Mouse (Mus musculus): Measurements from ENCODE around the gene Prcc.

Gene Prcc

DNA sequence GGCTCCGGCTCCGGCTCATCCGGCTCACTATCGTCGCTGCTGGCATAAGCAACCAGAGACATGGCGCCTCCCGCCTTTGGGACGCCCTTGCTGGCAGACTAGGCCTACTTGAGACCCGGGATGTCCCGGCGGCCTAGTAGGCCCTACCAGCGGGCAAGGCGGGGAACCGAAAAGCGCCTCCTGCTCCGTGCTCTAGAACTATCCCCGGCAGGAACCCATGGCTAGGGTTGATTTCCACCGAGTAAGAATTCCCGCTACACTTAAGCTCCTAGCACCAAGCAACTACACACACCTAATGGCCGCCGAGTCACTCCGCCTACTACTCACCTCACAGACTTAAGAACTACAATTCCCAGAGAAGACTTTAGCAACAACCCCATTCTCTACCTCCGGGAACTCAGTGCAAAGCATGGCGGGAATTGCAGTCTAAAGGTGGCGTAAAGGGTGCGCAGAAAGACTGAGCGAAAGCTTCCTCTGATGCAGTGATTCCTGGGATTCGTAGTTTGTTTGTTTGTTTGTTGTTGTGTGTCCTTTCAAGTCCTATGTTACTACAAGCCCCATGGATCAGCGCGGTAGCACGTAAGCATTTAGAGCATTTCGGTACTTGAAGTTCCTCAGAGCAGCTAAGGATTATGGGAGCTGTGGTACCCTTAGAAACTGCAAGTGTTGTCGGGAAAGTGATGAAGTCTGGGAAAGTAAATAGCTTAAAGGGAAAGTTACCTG, at the start of gene Prcc:
Gene Prcc (minus strand): TSS at position 328 of the 723 bp plus-strand sequence.
- CTCF ChIA-PET = interaction anchor here (0.6 to 0.8 kb wide), 2 partner anchors 24 to 32 kb away, joined by 4 to 15 read pairs; no protein-coding TSS in a partner anchor

DNA sequence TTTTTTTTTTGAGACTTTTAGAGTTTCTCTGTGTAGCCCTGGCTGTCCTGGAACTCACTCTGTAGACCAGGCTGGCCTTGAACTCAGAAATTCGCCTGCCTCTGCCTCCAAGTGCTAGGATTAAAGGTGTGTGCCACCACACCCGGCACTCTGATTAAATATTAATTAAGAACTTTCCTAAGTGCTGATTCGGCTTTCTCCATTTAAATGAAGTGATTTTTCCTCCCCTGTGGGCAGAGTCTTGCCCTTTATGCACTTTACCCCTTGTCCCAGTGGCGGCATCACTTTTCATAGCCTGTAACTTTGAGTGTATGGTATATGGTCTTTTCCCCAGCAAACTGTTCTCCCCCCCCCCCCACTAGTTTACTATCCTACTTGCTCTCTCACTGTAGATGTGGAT, 49.8 kb upstream of the Prcc start:
- CTCF ChIA-PET = interaction anchor here (0.8 to 1.4 kb wide), 2 partner anchors 26 to 1149 kb away, joined by 3 to 7 read pairs; no protein-coding TSS in a partner anchor

DNA sequence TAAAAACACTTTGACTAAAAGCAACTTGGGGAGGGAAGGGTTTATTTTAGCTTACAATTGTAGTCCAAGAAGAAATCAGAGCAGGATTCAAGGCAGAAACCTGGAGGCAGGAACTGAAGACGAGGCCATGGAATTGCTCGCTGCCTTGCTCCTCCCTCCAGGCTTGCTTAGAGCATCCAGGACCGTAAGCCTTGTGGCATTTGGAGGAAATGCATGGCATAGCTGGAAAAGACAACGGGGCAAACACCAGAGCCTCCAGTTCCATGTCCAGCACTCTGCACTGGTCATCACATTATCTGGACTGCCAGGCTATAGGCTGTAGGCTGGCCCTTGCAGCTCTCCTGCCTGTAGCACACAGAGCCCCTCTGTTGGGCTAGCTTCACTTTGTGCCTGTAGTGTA, 49.1 kb upstream of the Prcc start:
- CTCF ChIA-PET = interaction anchor here (0.8 kb wide), 1 partner anchor 1148 kb away, joined by 3 read pairs; no protein-coding TSS in a partner anchor

DNA sequence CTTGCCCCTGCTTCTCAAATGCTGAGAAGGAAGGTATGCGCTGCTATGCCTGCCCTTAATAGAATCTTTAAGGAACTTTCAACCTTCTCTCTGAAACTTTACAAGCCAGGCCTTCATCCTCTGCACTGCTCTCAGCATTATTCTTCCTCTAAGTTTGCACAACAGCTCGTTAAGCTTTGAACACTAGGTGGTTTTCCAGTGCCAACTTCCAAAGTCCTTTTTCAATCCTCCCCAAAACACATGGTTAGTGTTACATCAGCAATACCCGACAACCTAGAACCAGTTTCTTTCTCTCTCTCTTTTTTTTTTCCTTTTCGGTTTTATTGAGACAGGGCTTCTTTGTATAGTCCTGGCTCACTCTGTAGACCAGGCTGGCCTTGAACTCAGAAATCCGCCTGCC, 48.6 kb upstream of the Prcc start:
- CTCF ChIA-PET = no interaction called here

DNA sequence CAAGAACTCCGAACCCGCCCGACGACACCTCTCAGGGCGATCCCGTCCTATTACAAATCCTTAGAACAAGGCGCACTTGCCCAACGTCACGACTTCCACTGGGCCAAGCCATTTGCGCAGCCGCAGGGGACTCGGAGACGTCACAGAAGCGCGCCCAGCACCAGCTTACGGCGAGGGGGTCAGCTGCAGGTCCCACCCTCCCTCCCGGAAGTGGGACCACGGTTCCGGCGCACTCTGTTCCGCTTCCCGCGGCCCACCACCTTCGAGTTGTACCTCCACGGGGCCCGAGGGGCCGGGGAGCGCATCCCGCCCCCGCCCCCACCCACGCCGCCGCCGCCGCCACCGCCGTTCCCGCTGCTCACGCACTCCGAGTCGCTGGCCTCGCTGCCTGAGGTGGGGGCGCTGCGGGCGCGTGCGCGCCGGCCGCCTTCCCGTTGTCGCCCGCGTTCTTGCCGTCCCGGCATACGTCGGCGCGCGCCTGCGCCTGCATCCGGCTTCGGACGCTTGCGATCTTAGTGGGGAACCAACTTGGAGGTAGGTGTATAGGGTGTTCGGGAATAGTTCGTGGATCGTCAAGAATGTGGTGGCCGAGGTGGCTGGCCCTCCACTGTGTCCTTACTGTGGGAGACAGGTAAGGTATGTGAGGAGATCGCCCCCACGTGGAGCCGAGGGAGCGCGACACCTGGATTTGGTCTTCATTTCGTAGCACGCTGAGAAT, 44.8 kb upstream of the Prcc start, which contains the start of the genes Isg20l2 and Rrnad1:
Gene Isg20l2 (plus strand): TSS at position 237 of the 718 bp plus-strand sequence.
Gene Rrnad1 (minus strand): TSS at position 640 of the 718 bp plus-strand sequence.
- CTCF ChIA-PET = no interaction called here

DNA sequence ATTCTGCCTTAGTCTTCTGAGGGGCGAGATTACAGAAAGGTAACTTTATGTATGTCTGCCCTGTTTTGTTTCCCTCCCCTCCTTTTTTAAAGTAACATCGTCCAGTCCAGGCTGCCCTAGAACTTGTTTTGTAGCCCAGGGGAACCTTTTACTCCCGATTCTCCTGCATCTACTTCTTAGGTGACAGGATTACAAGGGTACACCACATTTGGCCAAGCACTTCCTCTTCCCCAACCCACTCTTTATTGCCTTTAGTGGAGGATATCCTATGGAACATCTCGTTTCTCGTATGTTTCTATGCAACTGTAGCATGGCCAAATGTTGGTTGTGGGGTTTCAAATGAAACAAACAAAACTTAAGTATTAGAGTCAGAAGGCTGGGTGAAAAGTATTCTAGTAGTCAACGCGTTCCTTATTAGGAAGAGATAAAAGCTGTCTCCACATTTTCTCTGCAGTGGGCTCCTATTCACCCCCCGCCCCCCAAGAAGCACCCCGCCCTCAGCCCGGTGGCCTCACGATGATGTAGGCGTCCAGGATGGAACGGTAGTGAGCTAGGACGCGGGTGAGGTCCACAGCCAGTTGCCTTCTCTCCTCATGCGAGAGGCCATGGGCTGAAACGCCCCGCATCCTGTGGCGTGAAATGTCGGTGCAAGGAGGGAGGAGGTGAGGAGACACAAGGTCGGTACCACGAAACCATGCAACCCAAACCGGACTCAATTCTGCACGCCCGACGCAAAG, 44.1 kb upstream of the Prcc start:
- CTCF ChIA-PET = no interaction called here

DNA sequence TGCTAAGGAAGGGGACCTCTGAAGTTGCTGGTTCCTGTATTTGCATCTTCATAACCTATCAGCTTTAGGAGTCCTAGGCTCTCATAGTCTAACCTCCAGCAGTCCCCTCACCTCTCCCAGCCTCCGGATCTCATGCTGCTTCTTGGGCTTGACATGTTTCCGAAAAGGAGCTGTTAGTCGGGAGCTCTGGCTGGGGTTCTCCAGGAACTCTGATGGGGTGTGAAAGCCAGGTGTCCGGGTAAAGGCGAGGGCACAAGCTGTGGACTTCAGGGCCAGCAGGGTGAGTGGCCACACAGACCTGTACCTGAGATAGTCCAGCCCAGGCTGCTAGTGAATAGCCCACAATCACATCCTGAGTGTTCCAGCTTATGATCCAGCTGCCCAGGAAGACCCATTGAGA, 42.0 kb upstream of the Prcc start:
- CTCF ChIA-PET = no interaction called here

DNA sequence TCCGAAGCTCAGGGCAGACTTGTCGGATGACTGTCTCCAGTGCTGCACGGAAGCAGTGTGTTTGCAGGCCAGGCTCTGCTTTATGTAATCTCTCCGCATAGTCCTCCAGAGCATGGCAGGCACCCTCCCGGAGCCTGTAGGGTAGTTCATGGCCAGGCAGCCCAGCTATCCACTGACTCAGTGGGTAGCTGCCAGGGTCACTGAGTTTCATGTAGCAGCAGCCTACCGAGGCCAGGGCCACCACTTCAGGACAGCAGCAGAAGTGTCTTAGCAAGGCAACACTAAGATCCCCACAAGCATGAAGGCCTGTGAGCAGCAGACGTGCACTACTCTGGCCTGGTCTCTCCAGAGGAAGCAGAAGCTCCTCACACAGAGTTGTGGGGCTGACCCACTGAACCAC, 39.6 kb upstream of the Prcc start:
- CTCF ChIA-PET = no interaction called here

DNA sequence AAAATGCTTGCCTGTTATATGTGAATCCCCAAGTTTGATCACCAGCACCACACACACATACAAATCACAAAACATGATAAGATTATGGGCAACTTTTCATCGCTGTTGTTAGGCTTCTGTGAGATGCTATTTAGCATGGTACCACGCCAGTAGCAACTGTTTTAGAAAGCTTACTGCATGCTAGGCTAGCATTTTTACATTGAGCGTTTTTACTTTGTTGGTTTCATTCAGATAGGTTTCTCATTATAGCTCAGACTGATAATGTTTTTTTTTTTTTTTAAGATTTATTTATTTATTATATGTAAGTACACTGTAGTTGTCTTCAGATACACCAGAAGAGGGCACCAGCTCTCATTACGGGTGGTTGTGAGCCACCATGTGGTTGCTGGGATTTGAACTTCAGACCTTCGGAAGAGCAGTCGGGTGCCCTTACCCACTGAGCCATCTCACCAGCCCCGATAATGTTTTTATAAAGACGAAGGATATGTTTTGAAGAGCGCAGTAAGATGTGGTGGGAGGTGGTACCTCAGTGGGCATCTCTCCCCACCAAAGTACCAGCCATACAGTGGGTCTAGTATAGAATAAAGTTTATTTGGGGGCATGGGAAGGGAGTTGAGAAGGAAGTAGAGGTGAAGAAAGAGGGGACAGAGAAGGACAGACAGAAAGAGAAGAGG, 35.0 kb upstream of the Prcc start:
- CTCF ChIA-PET = no interaction called here

DNA sequence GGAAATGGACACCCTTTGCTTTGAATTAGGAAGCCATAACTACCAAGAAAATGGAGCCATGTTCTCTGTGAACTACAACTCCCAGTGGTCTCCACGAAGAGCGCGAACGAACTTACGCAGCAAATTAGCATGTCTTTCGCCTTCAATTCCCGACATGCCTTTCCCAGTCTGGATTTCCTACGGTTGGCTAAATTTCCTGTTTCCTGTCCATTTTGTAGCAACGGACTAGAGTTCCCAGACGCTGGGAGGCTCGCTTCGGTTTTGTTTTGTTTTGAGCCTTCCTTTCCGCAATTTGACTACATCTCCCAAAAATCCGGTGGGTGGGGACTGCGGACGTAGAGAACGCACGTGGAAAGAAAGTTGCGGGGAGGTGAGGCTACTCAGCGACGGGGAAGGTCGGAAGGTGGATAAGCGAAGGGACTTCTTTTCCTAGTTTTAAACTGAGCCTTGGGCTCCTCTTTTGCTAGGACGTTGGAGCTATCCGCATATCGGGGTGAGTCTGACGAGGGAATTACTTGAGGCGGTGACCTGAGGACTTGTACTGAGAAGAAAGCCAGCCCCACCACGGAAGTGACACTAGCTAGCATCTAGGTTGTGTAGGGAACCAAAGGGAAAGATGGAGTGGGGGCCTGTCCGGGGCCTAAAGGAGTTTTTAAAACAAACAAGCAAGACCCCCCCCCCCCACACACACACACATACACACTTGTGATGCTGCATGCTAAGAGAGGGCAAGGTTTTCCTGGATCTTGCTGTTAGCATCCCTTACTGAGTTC, 34.1 kb upstream of the Prcc start, which contains the start of gene Mrpl24:
Gene Mrpl24 (plus strand): TSS at position 171 of the 773 bp plus-strand sequence.
- CTCF ChIA-PET = no interaction called here

DNA sequence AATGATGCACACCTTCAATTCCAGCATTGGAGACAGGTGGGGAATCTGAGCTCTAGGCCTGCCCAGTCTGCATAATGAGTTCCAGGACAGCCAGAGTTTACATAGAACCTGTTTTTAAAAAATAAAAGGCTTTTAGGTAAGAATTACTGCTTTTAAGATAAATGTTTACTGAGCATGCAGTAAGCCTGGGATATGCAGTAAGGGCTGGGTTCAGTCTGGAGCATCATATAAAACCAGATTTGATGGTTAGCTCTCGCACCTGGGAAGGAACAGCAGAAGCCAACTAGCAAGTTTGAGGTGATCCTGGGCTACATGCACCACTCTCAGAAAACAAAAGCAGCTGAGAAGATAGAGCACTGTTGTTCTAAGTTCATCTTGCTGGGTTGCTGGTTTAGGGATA, 33.1 kb upstream of the Prcc start:
- CTCF ChIA-PET = interaction anchor here (0.6 kb wide), 1 partner anchor 126 kb away, joined by 21 read pairs; no protein-coding TSS in a partner anchor

DNA sequence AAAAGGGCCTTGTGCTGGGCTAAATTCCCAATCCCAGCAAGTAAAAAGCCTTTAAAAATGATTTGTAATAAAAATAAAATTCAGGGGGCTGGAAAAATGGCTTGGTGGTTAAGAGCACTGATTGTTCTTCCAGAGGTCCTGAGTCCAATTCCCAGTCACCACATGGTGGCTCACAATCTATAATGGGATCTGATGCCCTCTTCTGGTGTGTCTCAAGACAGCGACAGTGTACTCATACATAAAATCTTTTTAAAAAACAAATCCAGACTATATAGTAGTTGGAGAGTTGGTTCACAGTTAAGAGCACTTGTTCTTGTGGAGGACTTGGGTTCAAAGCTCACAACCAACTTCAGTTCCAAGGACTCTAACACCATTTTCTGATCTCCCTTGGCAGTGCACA, 31.6 kb upstream of the Prcc start:
- CTCF ChIA-PET = interaction anchor here (0.5 kb wide), 1 partner anchor 1404 kb away, joined by 3 read pairs; no protein-coding TSS in a partner anchor

DNA sequence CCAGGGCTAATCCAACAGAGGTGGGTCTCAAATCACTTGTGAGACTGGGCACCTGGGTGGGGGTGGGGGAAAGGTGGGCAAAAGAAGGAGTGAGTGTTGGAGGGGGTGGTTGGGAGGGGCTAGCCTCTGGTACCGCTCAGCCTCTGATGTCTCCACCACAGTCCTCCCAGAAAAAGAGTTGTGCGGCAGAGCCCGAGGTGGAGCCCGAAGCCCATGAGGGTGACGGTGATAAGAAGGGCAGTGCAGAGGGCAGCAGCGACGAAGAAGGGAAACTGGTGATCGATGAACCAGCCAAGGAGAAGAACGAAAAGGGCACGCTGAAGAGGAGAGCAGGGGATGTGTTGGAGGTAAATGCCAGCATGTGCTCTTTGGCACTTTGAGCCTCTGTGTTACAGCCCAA, 28.5 kb upstream of the Prcc start:
- CTCF ChIA-PET = no interaction called here

DNA sequence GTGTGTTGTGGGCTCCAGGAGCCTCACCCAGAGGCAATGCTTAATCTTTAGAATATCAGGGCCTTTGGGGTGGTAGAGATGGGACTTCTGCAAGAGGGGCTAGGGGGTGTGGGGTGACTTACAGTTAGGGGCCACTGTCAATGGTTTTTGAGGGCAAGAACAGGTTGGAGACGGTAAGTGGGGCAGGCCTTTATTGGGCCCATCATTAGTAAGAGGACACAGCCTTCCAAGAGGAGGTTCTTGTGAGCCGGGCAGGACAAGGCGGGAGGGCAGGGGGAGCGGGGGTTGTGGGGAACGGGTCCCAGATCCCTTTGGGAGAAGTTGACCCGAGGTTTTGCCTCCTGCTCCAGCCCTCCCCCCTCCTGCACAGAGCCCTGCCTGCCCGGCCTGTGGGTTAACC, 28.1 kb upstream of the Prcc start:
- CTCF ChIA-PET = no interaction called here

DNA sequence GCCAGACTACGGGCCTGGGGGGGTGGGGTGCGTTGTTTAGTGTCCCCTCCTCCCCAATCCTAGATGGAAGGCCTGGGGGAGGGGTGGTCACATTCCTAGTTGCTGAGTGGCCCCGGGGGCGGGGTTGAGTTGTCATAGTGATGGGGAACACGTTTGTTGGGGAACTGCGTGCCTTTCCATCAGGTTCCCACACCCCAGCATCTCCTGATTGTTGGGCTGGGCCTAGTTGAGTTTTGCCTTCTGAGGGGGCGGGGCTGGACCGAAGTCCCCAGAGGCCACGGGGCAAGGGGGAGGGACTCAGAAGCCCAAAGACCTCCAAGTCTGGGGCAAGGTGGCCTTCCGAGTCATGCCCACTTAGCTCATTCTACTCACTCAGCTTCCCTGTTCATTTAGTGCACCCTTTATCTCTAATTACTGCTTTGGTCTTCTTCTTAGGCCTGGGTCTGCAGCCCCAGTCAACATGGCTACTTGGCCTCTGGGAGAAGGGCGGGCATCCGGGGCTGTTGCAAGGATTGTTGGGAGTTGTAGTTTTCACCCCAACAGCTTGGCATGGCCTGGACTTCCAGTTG, 25.2 kb upstream of the Prcc start:
- CTCF ChIA-PET = no interaction called here

DNA sequence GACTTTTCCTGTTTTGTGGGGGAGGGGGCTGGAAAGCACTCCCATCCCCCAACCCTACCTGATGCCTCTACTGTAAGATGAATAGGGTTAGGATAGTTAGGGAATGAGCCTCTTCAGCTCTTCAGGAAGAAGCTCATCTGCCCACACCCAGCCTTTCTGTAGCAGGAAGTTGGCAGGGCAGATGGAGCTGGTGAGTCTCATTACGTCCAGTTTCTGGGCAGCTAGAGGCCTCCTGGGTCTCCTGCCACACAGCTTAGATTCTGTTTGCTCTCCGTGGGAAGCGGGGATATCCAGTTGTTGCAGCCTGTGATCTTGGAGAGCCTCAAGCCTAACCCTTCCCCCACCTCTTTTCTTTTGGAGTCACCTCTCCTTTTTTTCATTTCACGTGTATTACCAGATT, 24.5 kb upstream of the Prcc start:
- CTCF ChIA-PET = interaction anchor here (0.6 kb wide), 1 partner anchor 24 kb away, joined by 4 read pairs; no protein-coding TSS in a partner anchor

DNA sequence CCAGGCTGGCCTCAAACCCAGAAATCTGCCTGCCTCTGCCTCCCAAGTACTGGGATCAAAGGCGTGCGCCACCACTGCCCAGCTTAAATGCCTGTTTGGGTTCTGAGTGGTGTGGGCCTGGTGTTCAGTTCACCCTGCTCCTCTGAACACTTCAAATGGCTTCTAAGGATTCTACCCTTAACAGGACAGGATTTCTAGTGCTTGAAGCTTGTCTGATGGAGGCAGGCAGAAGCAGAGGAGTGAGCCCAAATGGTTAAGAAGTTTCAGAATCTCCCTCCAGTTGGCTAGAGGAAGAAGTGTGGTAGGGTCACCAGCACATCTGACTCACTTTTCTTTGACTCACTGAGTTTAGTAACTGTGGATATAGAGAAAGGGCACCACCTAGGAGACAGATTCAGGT, 24.0 kb upstream of the Prcc start:
- CTCF ChIA-PET = interaction anchor here (0.6 kb wide), 1 partner anchor 24 kb away, joined by 4 read pairs; no protein-coding TSS in a partner anchor

DNA sequence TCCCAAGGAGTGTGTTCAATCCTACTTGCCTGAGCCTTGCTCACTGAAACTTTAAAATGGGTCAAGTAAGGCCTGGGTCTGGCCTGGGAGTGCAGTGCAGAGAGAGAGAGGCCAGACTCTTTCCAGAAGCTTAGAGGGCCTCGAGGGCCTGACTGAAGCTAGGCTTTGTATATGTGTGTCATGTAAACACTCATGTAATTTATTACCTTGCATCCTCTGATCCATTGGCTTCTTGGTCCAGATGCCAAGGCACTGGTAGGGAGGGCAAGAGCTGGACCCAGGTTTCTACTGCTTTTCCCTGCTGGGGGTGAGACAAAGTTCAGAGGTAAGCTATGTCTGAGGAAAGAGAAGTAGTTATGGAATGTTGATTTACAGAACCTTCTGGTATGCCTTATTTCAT, 22.5 kb upstream of the Prcc start:
- CTCF ChIA-PET = no interaction called here

DNA sequence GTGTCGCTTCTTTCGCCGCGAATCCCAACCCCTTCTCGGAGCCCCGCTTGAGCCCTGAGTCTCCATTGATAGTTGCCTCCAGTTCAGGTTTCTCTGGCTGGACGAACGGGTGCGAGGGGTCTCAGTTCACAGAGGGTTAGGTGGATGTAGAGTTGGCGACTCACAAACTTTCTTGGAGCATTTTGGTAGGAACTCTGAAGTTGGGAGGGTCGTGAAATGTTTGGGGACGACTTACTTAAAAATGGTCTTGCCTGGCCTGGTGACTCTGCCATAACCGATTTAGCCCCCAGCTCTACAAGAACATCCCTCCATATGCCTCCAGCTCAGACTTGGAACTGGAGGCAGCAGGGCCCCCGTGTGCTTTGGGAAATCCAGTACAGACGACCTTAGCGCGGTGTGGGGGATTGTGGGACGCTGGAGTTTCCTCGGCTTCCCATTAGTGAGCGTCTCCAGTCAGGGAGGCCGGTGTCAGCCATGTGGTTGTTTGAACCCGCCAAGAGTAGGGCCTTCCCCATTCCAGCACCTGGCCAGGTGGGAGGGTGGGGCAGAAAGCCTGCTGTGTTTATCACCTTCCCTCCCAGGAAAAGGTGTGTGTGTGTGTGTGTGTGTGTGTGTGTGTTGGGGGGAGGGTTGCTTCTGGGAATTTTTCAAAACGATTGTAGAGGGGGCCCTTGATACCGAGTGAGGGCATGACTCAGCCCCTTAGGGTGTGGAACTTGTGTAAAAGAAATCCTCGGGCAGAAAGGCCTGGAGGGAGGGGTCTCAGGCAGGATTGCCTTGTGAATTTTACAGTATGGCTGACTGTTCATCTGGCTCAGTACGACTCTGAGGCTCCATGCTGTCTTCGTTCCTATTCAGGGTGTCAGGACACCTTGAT, 21.8 kb upstream of the Prcc start:
- CTCF ChIA-PET = no interaction called here

Measured in spleen, embryonic (tissue).